Mouse (Mus musculus) urinary bladder, adult 18-20 months (tissue): ENCODE measurements around the gene Sdhaf4.

ENCODE experiments used
- DNase-seq, 2 experiments: peaks; one replicate each; pipeline ENCODE4 v3.0.0; 2022; ENCODE audit warnings: low spot score in 2 of 2, mixed read lengths in 2 of 2

Gene Sdhaf4

DNA sequence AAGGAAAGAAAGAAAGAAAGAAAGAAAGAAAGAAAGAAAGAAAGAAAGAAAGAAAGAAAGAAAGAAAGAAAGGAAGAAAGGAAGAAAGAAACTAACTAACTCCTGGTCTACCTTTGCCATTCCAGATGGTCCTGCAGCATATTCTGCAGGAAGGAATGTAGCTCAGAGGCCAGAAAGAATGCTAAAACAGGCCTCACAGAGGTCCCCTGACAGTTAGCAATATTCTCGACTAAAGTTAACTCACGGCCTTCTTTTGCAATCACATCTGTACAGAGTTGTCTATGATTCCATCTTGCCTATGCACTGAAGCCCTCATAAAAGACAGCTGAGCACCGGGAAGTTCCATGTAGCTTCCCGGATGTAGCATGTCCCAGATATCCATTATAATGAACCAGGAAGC lies 49.9 kb downstream of the Sdhaf4 start:
- no peak for DNase-seq

- DNase-seq, result no peak
Observed at GRCm38 (mm10) chr1:23953921-23954320, 51.5 kb downstream of the Sdhaf4 start.

- no peak for DNase-seq
Observed at GRCm38 (mm10) chr1:23948778-23949699, 56.4 kb downstream of the Sdhaf4 start.

DNA sequence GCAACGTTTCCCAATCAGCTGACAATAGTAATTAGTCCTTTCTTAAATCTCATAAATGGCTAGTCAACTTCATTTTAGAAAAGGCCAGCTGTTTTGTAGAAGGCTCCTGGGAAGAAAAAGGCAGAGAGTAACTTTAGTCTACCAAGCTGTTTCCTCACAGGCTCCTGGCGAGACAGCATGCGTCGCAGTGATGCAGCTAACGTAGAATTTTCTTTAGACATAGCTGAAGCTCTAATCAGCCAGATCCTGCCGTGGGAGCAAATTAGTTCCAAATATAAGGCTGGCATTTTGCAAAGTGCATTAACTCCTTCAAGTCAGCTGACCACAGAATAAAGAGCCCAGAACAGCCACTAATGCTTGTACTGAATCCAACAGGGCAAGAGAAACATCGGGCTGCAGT lies 57.2 kb downstream of the Sdhaf4 start:
- no peak for DNase-seq
